Mouse (Mus musculus) ES-E14 (cell line): ENCODE data around the gene Cops7a.

ENCODE experiments used
- CHD2 ChIP-seq: IDR thresholded peaks from 2 replicates; pipeline ENCODE4 v1.6.1; 2014; ENCODE audit warnings: mild to moderate bottlenecking, low read depth, low read length, inconsistent platforms
- MAFK ChIP-seq: IDR thresholded peaks from 2 replicates; pipeline ENCODE4 v1.6.1; 2014; ENCODE audit warnings: mild to moderate bottlenecking, low read depth, low read length, inconsistent platforms; ENCODE audit not compliant: insufficient read depth
- ZC3H11A ChIP-seq: IDR thresholded peaks from 2 replicates; pipeline ENCODE4 v1.6.1; 2012; ENCODE audit warnings: low read depth, mild to moderate bottlenecking, inconsistent platforms, low read length, borderline replicate concordance
- ZNF384 ChIP-seq: IDR thresholded peaks from 2 replicates; pipeline ENCODE4 v1.6.1; 2012; ENCODE audit warnings: low read depth, low read length, inconsistent platforms

DNA sequence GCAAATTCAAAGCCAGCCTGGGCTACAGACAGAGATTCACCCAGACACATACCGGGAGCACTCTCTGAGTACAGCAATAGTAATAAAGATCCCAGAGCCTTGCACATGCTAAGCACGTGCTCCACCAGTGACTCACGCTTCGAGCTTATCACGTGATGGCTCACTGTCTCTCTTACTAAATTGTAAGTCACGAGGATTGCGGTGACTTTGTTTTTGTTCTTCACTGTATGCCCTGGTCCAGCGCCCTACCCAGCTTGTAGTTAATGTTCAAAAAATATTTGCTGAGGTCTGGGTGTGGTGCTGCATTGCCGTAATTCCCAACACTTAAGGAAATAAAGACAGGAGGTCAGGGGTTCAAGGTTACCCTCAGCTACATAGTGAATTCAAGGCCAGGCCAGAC, 28.0 kb upstream of the Cops7a start:
- TF ChIP-seq MAFK (no peak), CHD2 (no peak), ZNF384 (no peak), ZC3H11A (no peak)
